Mouse (Mus musculus): ENCODE results near the gene Zfp790. TPM values are rescaled to one million over a fixed set of nuclear protein-coding genes. Genes with fewer than 3 reads are reported as not detected.
"Not testable (repeated sequence)": the region's sequence is repeated elsewhere in the genome, so short reads cannot be mapped to it uniquely, and the experiment has no call there.

Gene Zfp790
- total RNA-seq, 2 experiments from 2014 or later = 4.8 to 10.0 TPM

DNA sequence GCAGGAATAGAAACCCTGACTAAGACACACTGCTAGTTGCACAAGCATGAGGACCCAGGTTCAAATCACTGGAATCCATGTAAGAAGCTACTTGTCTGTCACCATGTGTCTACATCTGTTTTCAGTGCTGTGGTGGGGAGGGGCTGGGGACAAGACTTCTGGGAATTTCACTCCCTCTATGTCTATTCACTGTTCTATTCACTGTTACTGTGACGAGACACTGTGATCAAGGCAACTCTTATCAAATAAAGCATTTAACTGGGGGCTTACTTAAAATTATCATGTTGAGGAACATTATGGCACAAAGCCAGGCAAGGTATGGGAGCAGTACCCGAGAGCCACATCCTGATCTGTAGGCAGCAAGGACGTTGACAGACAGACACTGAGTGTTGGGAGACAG, 23.3 kb downstream of the Zfp790 start:
- ATAC-seq (replicated peaks; ENCODE audit: poor library complexity) = no peak

DNA sequence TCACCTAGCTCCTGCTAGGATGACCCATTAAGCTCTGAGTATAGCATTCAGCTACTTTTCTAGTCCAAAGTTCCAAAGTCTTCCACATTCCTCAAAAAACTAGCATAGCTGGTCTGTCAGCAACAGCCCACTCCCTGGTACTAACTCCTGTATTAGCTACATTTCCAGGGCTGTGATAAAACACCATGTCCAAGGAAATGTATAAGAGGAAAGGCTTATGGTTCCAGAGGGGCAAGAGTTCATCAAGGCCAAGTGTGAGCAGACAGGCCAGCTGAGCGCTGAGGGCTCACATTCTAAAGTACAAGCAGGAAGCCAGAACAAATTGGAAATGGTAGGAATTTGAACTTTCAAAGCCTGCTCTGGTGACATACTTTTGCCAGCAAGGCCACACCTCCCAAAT, 26.2 kb downstream of the Zfp790 start:
- ATAC-seq (replicated peaks; ENCODE audit: poor library complexity) = no peak

DNA sequence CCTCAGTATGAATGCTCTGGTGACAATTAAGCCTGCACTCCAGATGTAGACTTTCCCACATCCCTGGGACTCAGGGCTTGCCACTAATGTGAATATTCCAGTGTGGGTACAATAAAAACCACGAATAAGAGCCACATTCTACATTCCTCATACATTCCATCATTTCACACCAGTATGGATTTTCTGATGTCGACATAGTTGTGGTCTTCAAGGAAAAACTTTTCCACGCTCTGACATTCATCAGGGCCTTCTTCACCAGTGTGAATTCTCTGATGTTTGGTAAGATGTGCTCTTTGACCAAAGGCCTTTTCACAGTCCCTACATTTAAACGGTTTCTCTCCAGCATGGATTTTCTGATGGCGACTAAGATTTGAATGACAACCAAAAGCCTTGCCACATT, 28.7 kb downstream of the Zfp790 start:
- no peak for ATAC-seq (replicated peaks; ENCODE audit: poor library complexity)

DNA sequence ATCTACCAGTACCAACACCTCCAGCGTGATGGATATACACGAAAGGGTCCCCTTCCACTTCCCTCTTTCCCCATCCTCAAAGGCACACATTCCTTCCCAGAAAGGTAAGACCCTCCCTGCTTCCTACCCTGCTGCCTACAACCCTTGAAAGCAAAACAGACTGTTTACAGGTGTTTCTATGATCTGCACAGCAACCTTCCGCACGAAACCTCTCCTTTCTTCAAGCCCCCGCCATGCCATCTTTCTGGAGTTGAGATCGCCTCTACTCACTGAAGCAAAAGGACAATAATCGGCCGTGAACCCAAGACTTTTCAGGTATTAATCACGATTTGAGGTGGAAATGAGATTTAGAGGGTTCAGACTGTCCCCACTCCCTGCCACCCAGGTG, 36.9 kb downstream of the Zfp790 start:
- ATAC-seq (replicated peaks; ENCODE audit: poor library complexity) = no peak

DNA sequence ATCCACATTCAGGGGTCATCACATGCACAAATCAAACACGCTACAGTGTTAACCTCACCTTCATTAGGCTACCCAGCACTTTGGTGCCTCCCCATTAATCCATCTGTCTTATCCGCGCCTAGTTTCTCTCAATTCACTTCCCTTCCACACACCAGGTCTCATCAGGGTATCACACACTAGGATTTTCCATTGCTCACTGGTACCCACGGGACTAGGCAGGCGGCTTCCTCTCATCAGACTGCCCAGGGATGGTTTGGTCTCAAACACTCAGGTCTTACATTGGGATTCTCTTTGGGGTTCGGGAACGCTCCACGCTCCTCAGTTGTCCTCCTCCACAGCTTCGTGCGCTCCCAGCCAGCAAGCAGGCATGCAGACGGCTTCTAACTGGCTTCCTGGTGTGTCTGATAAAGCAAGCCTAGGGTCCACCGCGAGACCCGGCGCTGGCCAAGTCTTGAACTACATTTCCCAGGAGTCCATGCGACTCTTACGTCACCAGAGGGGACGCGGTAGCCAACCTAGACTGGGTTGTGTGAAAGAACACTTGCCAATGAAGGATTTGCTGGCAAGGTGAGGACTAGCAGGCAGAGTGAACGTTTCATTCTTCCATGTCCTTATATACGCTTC, 37.4 kb downstream of the Zfp790 start, which contains the start of gene Zfp940:
Gene Zfp940 (minus strand): TSS at position 451 of the 624 bp plus-strand sequence.
- ATAC-seq (replicated peaks; ENCODE audit: poor library complexity) = peak; percentile 100

DNA sequence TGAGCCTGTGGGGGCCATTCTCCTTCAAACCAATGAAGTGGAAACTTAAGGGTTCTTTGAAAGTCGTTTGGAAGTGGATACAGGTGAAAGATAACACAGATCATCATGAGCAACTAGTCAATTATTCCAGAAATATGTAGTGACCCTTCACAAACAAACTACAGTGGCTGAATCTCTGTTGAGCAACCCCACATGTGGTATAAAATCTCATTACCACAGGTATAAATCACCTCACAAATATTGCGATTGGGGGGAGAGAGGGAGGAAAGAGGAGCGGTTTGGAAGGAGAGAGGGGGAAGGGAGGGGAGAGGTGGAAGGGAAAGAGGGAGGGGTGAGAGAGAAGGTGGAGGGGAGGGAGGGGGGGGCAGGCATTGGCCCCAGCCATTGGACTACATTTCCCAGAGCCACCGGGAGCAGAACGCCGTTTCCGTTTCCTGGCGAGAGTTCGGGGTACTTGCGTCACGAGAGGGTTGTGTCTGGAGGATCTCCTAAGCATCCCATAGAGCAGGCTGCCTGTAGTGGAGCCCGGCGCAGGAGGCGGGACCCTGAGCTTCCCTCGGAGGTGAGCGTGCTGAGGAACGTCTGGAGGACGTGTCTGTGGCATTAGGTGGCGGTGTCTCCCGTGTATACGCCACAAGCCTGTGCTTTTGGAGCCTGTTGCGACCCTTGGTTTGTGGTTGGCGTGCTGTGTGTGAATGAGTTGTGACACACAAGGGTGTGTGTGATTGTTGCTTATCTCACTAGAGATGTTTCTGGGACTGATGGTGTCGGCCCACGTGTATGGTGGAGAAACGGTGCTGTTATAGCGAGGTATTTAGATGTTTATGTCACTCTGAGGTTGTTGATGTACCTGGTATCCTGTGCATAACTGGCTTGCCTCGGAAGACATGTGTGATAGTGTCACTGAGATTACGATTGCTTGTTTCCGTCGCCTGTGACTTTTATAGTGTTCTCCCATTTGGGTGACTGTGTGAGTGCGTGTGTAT, 43.9 kb downstream of the Zfp790 start, which contains the start of gene Zfp420:
Gene Zfp420 (plus strand): TSS at position 448 of the 986 bp plus-strand sequence.
- ATAC-seq (replicated peaks; ENCODE audit: poor library complexity) = peak; percentile 99

DNA sequence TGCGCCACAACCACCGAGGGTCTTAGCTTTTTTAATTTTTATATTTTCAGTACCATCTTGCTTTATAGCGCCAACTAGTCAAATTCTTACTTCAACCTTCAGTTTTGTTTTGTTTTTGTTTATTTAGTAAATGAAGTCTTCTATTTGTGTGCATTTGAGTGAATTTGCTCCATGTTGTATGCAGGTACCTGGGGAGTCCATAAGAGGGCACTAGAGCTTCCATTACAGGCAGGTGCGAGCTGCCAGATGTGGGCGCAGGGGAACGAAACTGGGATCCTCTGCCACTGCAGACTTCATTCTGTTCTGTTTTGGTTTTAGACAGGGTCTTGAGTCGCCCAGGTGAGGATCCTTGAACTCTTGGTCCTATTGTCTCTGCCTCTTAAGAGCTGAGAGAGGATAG, 45.7 kb downstream of the Zfp790 start:
- ATAC-seq (replicated peaks; ENCODE audit: poor library complexity) = 0 out of 2 replicates have a peak, but pooled peaks have one; percentile 33

DNA sequence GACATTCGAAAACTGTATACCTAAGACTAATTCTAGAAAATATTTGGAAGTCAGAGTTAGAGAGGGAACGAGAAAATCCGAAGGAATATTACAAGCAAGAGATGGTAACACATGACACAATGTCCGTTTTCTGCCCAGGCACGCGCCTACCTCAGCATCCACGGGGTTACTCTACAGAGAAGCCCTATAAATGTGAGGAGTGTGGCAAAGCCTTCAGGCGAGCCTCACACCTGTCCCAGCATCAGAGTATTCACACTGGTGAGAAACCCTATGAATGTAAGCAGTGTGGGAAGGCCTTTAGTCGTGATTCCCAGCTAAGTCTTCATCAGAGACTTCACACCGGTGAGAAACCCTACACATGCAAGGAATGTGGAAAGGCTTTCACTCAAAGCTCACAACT, 58.3 kb downstream of the Zfp790 start:
- ATAC-seq (replicated peaks; ENCODE audit: poor library complexity) = no peak

DNA sequence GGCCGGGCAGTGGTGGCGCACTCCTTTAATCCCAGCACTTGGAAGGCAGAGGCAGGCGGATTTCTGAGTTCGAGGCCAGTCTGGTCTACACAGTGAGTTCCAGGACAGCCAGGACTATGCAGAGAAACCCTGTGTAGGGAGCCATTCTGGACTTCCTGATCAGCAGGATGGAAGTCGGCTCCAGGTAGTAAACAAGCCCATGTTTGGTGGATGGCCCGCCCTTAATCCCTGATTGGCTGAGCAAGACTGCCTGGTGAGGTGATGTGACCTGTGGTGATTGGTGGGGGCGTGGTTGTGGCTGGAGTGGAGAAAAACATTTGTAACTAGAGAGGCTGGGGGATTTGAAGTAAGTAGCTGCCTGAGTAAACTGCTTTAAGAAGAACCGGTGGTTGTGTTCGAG, 61.6 kb downstream of the Zfp790 start:
- not testable (repeated sequence) for ATAC-seq (replicated peaks; ENCODE audit: poor library complexity)

DNA sequence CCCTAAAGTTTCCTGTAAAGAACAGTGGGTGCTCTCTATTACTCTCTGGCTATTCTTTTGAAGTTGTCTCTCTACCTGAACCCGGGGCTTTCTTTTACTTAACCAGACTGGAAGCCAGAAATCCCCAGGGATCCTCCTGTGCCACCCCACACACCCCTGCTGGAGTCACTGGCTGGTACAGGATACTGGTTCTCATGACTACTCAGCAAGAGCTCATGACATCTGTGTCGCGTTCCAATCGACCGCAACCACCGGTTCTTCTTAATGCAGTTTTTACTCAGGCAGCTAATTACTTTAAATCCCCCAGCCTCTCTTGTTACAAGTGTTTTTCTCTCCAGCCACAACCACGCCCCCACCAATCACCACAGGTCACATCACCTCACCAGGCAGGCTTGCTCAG, 64.1 kb downstream of the Zfp790 start:
- ATAC-seq (replicated peaks; ENCODE audit: poor library complexity) = no peak

Other genes with a start within 250 kb of the Zfp790 start
- gene Catsperg2, start 89.1 kb upstream of the Zfp790 start, total RNA-seq (2015) = not detected in 2 replicates
- gene Catsperg2, start 89.1 kb upstream of the Zfp790 start, total RNA-seq (2017) = not detected in 2 replicates
- gene Zfp84, start 47.6 kb upstream of the Zfp790 start, total RNA-seq (2015) = 11.4 and 14.8 TPM in 2 replicates
- gene Zfp84, start 47.6 kb upstream of the Zfp790 start, total RNA-seq (2017) = 17.7 and 19.0 TPM in 2 replicates
- gene Zfp30, start 32.1 kb upstream of the Zfp790 start, total RNA-seq (2015) = 0.37 and 0.78 TPM in 2 replicates
- gene Zfp30, start 32.1 kb upstream of the Zfp790 start, total RNA-seq (2017) = 0.17 TPM in 1 of 2 replicates, not detected in the other
- gene Zfp940, start 37.6 kb downstream of the Zfp790 start, total RNA-seq (2015) = 3.3 TPM in 2 replicates
- gene Zfp940, start 37.6 kb downstream of the Zfp790 start, total RNA-seq (2017) = 4.0 and 5.2 TPM in 2 replicates
- gene Zfp420, start 43.9 kb downstream of the Zfp790 start, total RNA-seq (2015) = 4.5 and 7.4 TPM in 2 replicates
- 0.96 and 2.9 TPM in 2 replicates for gene Zfp420, start 43.9 kb downstream of the Zfp790 start, total RNA-seq (2017)
- gene Zfp27, start 90.5 kb downstream of the Zfp790 start, total RNA-seq (2015) = 6.9 and 8.0 TPM in 2 replicates
- 5.5 and 12.1 TPM in 2 replicates for gene Zfp27, start 90.5 kb downstream of the Zfp790 start, total RNA-seq (2017)
- 0.95 and 1.1 TPM in 2 replicates for gene Zfp383, start 92.1 kb downstream of the Zfp790 start, total RNA-seq (2015)
- gene Zfp383, start 92.1 kb downstream of the Zfp790 start, total RNA-seq (2017) = 1.00 and 1.0 TPM in 2 replicates
- gene Zfp74, start 138.0 kb downstream of the Zfp790 start, total RNA-seq (2015) = 14.5 and 19.5 TPM in 2 replicates
- gene Zfp74, start 138.0 kb downstream of the Zfp790 start, total RNA-seq (2017) = 7.2 and 8.0 TPM in 2 replicates
- 17.2 and 22.3 TPM in 2 replicates for gene Zfp568, start 167.8 kb downstream of the Zfp790 start, total RNA-seq (2015)
- gene Zfp568, start 167.8 kb downstream of the Zfp790 start, total RNA-seq (2017) = 38.4 and 53.5 TPM in 2 replicates
- gene Zfp14, start 235.3 kb downstream of the Zfp790 start, total RNA-seq (2015) = 1.1 and 1.8 TPM in 2 replicates
- gene Zfp14, start 235.3 kb downstream of the Zfp790 start, total RNA-seq (2017) = 1.2 and 2.1 TPM in 2 replicates

Measured in megakaryocyte progenitor cell, adult 5-6 weeks (primary cell).